Mouse (Mus musculus) testis, adult 2 months (tissue): ENCODE measurements around the gene Slc26a9.

Source experiments
- CTCF ChIP-seq: fragments of 200-500 bp; IDR thresholded peaks from 2 replicates; pipeline ENCODE4 v1.5.1; 2012; ENCODE audit warnings: low read depth, mild to moderate bottlenecking, inconsistent platforms, low read length, moderate library complexity; ENCODE audit not compliant: control insufficient read depth, insufficient read depth, insufficient replicate concordance
- POLR2A ChIP-seq: fragments of 200-500 bp; IDR thresholded peaks from 2 replicates; pipeline ENCODE4 v1.6.1; 2012; ENCODE audit warnings: low read depth, mild to moderate bottlenecking, inconsistent platforms, low read length, moderate library complexity; ENCODE audit not compliant: control insufficient read depth

DNA sequence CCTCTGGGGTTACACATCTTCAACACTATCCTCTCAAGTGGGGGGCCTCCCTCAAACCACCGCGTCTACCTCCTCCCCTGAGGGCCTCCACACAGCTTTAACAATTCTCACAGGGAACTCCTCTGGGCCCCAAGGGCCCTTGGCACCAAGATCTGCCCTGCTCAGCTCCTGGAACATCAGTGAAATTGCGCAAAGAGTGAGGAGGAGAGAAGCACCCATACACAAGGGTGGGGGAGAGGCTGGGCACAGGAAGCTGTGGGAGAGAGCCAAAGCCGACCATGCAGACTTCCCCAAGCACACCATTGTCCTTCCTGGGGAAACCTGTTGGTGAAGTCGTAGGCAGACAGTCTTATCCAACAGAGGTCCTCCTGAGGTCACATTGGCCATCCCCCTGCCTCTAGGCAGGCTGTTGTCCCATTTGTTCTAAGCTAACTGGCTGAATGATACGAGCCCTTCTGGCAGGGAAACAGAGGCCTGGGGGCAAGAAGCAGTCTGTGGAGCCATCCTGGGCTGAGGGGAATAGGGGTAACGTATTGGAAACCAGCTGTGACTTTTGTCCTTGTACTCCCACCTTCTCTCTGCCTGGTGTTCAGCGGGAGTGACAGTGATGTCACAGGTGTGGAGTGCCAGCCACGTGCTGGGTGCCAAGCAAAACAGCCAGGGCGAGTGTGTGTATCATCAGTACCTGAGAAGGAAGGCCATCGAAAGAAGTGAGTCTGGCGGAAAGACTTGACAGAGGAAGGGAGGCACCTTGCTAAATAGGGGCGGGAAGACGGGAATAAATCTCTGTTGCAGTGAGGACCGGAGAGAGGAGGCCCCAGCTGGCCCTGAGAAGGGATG lies 6.1 kb downstream of the Slc26a9 start:
- no peak for TF ChIP-seq POLR2A
- no peak for TF ChIP-seq CTCF
